Mouse (Mus musculus) lung, postnatal 0 days (tissue): ENCODE measurements around the gene Kmt2b. TPM values are rescaled to one million over a fixed set of nuclear protein-coding genes. Genes with fewer than 3 reads are reported as not detected.

Source experiments
- ATAC-seq: fragments of 200-750 bp; cut with Nextera tagmentation; 2 replicates; pipeline ENCODE4 v1.8.0; 2017; ENCODE audit warnings: moderate library complexity
- DNase-seq: peaks from one replicate; pipeline ENCODE4 v3.0.0-alpha.2; 2016; ENCODE audit warnings: low spot score
- H3K27ac ChIP-seq: fragments of 300-500 bp; sonication (generic); 2 replicates; pipeline ENCODE4 v1.5.1; 2014; ENCODE audit warnings: antibody characterized with exemption, mild to moderate bottlenecking, low read length, mixed read lengths
- H3K27me3 ChIP-seq: fragments of 300-500 bp; sonication (generic); replicated peaks from 2 replicates; pipeline ENCODE4 v1.6.1; 2014; ENCODE audit warnings: low read length, mixed read lengths; ENCODE audit not compliant: insufficient read depth
- H3K36me3 ChIP-seq: fragments of 300-500 bp; sonication (generic); 2 replicates; pipeline ENCODE4 v1.6.1; 2014; ENCODE audit warnings: low read length, mixed read lengths; ENCODE audit not compliant: insufficient read depth
- H3K4me1 ChIP-seq: fragments of 300-500 bp; sonication (generic); 2 replicates; pipeline ENCODE4 v1.6.1; 2014; ENCODE audit warnings: antibody characterized with exemption, low read depth, low read length, mixed read lengths; ENCODE audit not compliant: insufficient read depth
- H3K4me2 ChIP-seq: fragments of 300-500 bp; sonication (generic); replicated peaks from 2 replicates; pipeline ENCODE4 v1.6.1; 2014; ENCODE audit warnings: low read depth, mild to moderate bottlenecking, low read length, moderate library complexity, mixed read lengths
- H3K4me3 ChIP-seq: fragments of 300-500 bp; sonication (generic); 2 replicates; pipeline ENCODE4 v1.5.1; 2014; ENCODE audit warnings: low read depth, low read length
- H3K9ac ChIP-seq: fragments of 300-500 bp; sonication (generic); replicated peaks from 2 replicates; pipeline ENCODE4 v1.6.1; 2014; ENCODE audit warnings: low read depth, mild to moderate bottlenecking
- H3K9me3 ChIP-seq: fragments of 300-500 bp; sonication (generic); 2 replicates; pipeline ENCODE4 v1.6.1; 2016; ENCODE audit warnings: low read length, mixed read lengths
- CTCF ChIP-seq: IDR thresholded peaks from 2 replicates; pipeline ENCODE4 v1.5.1; 2016; ENCODE audit warnings: antibody characterized with exemption, mild to moderate bottlenecking
- EP300 ChIP-seq: IDR thresholded peaks from 2 replicates; pipeline ENCODE4 v1.6.1; 2016; ENCODE audit warnings: antibody characterized with exemption, mild to moderate bottlenecking, control low read depth
- WGBS: fragments of 180-500 bp; shearing (Covaris S2); extraction: QIAGEN DNeasy Blood & Tissue Kit; methylation state at CpG from one replicate; pipeline ENCODE4 v1.1.7; 2014; 5-methylcytosine and 5-hydroxymethylcytosine counted together
- polyA plus RNA-seq: library from polyadenylated mRNA; unstranded; fragments of >200 nt; fragmentation: Nextera tagmentation; extraction: Ambion mirVana; gene quantifications from 2 replicates; pipeline ENCODE4 v1.2.1, GENCODE M21; 2015

The Kmt2b gene
- polyA plus RNA-seq, 1 experiment from 2014 or later, result 6.9 TPM

DNA sequence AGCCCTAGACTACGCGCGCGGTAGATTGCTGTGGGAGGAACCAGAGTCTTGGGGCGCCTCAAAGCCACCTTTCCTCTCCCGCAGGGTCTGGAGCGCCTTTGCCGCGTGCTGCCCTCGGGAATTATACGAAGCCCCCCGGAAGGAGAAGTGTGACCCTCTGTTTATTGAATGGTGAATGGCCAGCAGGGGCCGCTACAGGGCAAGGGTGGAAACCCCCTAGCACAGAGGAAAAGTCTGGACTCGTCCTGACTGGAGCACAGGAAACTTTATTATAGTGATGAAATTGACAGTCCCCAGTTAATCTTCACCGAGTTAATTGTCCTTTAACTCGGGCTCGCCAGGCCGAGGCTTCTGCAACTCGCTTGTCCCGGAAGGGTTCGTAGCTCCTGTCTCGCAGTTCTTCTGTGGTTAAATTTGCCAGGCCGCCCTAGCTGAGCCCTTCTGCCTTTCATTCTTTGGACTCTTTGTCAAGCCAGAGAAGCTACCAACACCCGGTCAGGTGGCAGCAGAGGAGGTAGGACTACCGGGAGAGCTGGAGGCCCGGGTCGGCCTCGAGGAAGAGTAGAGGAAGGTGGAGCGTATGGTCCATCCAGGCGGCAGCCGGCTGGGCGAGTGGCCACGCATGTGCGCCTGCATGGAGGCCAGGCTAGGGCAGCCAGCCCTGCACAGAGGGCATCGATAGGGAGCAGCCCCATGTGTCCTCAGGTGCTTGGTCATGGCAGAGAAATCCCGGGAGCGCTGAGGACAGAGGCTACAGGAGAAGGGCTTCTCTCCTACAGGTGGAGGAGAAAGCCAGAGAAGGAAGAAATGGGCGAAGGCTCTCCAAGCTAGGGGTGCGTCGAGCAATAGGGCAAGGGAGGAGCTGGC is 1.1 kb upstream of the Kmt2b start:
- peak; percentile 91 for DNase-seq
- H3K9me3 ChIP-seq, result no peaks in the 10 kb centered on the region
- H3K9ac ChIP-seq, result peak overlapping the region; percentile 54
- 0 out of 2 replicates have a peak, but pooled peaks cover 2% of the 10 kb centered on the region for H3K36me3 ChIP-seq
- ATAC-seq, result peak; percentile 56
- TF ChIP-seq CTCF (peak; percentile 94), EP300 (peak; percentile 39; the same call in 1 of the 2 replicates)
- peaks cover 4% of the 10 kb centered on the region for H3K4me1 ChIP-seq
- peak overlapping the region; percentile 95 for H3K4me3 ChIP-seq
- H3K27me3 ChIP-seq, result no peaks in the 10 kb centered on the region
- WGBS, result 20% methylated on average over 40 of the region's 40 CpGs
- peak overlapping the region; percentile 94 for H3K27ac ChIP-seq
- peak overlapping the region; percentile 73 for H3K4me2 ChIP-seq

DNA sequence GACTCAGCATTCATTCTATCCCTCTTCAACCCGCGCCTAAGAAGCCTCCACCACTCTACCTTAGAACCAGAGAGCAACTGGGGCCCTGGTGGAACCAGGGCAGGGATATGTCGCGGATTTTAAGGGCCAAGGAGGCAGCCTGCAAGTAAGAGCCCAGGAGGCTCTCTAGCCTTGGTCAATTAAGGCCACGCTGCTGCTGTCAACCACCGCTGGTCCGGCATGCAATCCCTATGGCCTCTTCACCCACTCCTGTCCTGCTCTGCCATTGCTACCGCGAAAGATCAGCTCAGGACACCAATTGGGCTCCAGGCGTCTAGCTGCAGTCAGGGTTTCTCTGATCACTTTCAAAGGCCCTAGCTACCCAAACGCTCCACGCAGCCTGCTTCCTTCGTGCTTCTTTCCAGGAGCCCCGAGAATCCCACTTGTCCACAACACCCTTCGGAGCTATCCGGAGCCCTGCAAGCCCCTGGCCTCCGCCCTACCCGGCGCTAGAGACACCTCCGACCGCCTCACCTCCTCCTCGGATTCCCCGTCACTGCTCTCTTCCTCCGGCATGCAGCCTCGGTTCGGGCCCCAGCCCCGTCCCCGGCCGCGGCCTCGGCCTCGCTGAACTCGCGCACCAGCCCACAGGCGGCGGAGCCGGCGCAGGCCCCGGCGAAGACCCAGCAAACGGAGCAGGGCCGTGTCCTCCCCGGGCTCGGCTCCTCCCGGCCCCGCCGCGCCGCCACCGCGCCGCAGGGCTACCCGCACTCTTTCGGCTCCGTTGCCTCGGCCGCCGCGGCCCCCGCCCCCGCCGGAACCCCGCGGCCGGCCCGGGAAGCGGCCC is 471 bp downstream of the Kmt2b start:
- Histone ChIP-seq H3K4me3 (peak overlapping the region; percentile 95), H3K4me1 (peaks cover 4% of the 10 kb centered on the region), H3K4me2 (peak overlapping the region; percentile 73), H3K27ac (peak overlapping the region; percentile 94), H3K9ac (peak overlapping the region; percentile 97), H3K9me3 (no peaks in the 10 kb centered on the region), H3K27me3 (no peaks in the 10 kb centered on the region), H3K36me3 (0 out of 2 replicates have a peak, but pooled peaks cover 13% of the 10 kb centered on the region)
- ATAC-seq (peak; percentile 11), DNase-seq (peak; percentile 39)
- 1% methylated on average over 61 of the region's 67 CpGs for WGBS
- TF ChIP-seq CTCF, result no peak
- TF ChIP-seq EP300, result no peak

DNA sequence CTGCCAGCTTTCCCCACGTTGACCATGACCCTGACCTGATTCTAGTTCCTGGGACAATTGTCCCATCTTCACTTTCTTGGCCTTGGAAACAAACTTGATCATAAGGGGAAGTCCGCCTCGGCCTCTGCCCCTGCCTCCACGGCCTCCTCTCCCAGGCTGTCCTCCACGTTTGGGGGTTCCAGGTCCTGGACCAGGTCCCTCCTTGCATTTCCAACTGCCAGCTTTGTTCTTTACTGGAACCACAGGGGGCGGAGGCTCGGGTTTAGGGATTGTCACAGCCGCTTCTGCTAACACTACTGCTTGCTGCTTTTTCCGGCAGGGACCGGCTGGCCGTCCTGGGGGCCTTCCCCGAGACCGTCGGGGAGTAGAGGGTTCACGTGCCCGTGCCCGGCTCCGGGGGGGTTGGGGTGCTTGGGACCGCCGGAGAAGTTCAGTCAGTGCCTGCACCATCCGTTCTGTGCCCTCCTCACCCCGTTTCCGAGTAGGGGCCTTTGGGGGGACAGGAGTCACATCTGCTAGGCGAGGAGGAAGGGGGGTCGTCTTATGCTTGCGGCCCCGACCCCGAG is 2.0 kb downstream of the Kmt2b start:
- no peak overlapping the region; the same call in 1 of the 2 replicates for H3K9ac ChIP-seq
- H3K4me2 ChIP-seq, result no peak overlapping the region
- H3K4me1 ChIP-seq, result peaks cover 4% of the 10 kb centered on the region
- H3K27me3 ChIP-seq, result no peaks in the 10 kb centered on the region
- DNase-seq (no peak), ATAC-seq (no peak)
- no peak overlapping the region for H3K27ac ChIP-seq
- no peaks in the 10 kb centered on the region for H3K9me3 ChIP-seq
- no peak overlapping the region for H3K4me3 ChIP-seq
- no peak for TF ChIP-seq CTCF
- TF ChIP-seq EP300, result no peak
- H3K36me3 ChIP-seq, result peaks cover 15% of the 10 kb centered on the region; the same call in 1 of the 2 replicates
- WGBS, result 86% methylated on average over 28 of the region's 28 CpGs

DNA sequence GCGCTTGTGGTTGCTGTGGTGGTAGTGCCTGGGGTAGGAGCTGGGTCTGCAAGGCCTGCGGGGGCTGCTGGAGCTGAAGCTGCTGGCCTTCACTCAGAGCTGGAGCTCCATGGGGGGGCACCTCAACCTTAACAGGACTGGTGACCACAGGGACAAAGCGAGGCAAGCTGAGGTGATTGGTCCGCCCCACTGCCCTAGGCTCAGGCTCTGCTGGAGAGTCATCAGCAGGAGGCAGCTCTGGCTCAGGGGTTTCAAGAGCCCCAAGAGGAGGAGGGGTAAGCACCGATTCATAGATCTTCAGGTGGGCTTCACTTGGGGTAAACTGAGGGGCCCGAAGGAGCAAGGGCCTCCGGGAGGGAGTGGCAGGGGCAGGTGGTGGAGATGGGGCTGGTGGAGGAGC is 3.4 kb downstream of the Kmt2b start:
- H3K9ac ChIP-seq, result no peak overlapping the region
- H3K36me3 ChIP-seq, result peaks cover 25% of the 10 kb centered on the region; the same call in 1 of the 2 replicates

DNA sequence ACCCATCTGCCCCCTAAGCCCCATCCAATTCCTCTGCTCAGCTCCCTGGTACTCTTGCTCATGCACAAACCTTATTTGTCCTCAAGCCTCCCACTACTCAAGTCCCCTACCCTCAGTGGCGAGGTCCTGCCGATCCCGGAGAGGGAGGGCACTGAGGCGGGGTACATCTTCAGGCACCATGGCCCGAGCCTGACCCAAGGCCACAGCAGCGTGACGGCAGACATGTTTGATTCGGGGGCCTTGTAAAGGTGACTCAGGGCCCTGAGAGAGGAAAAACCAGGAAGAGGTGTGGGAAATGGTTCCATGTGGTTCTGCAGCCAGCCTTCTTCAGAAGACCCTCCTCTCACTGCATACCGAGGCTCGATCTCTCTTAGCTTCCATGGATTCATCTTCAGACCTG is 4.2 kb downstream of the Kmt2b start:
- no peak for DNase-seq
- no peaks in the 10 kb centered on the region for H3K9me3 ChIP-seq
- no peak overlapping the region for H3K4me3 ChIP-seq
- ATAC-seq, result no peak
- H3K27me3 ChIP-seq, result no peaks in the 10 kb centered on the region
- H3K4me1 ChIP-seq, result peaks cover 4% of the 10 kb centered on the region
- H3K9ac ChIP-seq, result no peak overlapping the region
- no peak for TF ChIP-seq CTCF
- H3K4me2 ChIP-seq, result no peak overlapping the region
- no peak overlapping the region for H3K27ac ChIP-seq
- peaks cover 33% of the 10 kb centered on the region for H3K36me3 ChIP-seq
- 88% methylated on average over 10 of the region's 10 CpGs for WGBS

More for the DNA sequence above, 3.4 kb downstream of the Kmt2b start:
- 95% methylated on average over 7 of the region's 7 CpGs for WGBS
- Histone ChIP-seq H3K27me3 (no peaks in the 10 kb centered on the region), H3K4me3 (no peak overlapping the region), H3K4me2 (no peak overlapping the region), H3K27ac (no peak overlapping the region), H3K4me1 (peaks cover 4% of the 10 kb centered on the region), H3K9me3 (no peaks in the 10 kb centered on the region)
- no peak for TF ChIP-seq CTCF
- TF ChIP-seq EP300, result no peak
- ATAC-seq (no peak), DNase-seq (no peak)

DNA sequence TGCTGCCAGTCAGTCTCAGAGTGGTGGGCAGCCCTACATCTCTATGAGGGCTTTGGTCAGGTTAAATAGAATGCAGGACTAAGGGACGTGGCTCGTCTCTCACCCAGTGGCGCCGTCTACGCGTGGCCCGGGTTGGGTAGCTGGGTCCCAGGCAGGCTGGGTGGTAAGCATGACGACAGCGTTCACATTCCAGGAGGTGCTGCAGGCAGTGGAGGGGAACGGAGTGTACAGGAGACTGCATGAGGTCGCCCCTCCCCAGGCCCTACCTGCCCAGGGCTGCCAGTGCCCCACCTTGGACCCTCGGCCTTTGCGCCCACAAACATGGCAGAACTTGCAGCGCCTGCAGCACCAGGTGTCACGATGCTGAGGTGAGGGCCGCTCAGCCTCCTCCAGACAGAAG is 7.0 kb downstream of the Kmt2b start:
- H3K27me3 ChIP-seq, result no peaks in the 10 kb centered on the region
- ATAC-seq, result no peak
- no peak overlapping the region for H3K4me3 ChIP-seq
- peaks cover 59% of the 10 kb centered on the region for H3K36me3 ChIP-seq
- no peak overlapping the region for H3K4me2 ChIP-seq
- WGBS, result 90% methylated on average over 16 of the region's 16 CpGs
- no peak for DNase-seq
- H3K9ac ChIP-seq, result no peak overlapping the region
- H3K4me1 ChIP-seq, result no peaks in the 10 kb centered on the region
- TF ChIP-seq CTCF, result no peak
- TF ChIP-seq EP300, result no peak
- H3K27ac ChIP-seq, result no peak overlapping the region
- H3K9me3 ChIP-seq, result no peaks in the 10 kb centered on the region
